Mouse (Mus musculus) hindbrain, embryonic 14.5 days (tissue): ENCODE measurements around the gene Nr1i3. TPM values are rescaled to one million over a fixed set of nuclear protein-coding genes. Genes with fewer than 3 reads are reported as not detected.

Experiments
- ATAC-seq: fragments of 200-750 bp; cut with Nextera tagmentation; 2 replicates; pipeline ENCODE4 v1.8.0; 2017; ENCODE audit warnings: moderate number of reproducible peaks, mild to moderate bottlenecking, moderate TSS enrichment, moderate library complexity; ENCODE audit not compliant: low FRiP score
- DNase-seq: peaks from one replicate; pipeline ENCODE4 v3.0.0-alpha.2; 2015; ENCODE audit warnings: low spot score
- H3K27ac ChIP-seq: fragments of 300-500 bp; sonication (generic); 2 replicates; pipeline ENCODE4 v1.5.1; 2014; ENCODE audit warnings: mild to moderate bottlenecking, moderate library complexity
- H3K27me3 ChIP-seq: fragments of 300-500 bp; sonication (generic); 2 replicates; pipeline ENCODE4 v1.6.1; 2014; ENCODE audit warnings: mild to moderate bottlenecking, low read length, mixed read lengths; ENCODE audit not compliant: control insufficient read depth, insufficient read depth
- H3K36me3 ChIP-seq: fragments of 300-500 bp; sonication (generic); replicated peaks from 2 replicates; pipeline ENCODE4 v1.6.1; 2014; ENCODE audit not compliant: control insufficient read depth, insufficient read depth
- H3K4me1 ChIP-seq: fragments of 300-500 bp; sonication (generic); replicated peaks from 2 replicates; pipeline ENCODE4 v1.6.1; 2014; ENCODE audit warnings: antibody characterized with exemption, low read length, mixed read lengths; ENCODE audit not compliant: control insufficient read depth, insufficient read depth
- H3K4me2 ChIP-seq: fragments of 300-500 bp; sonication (generic); replicated peaks from 2 replicates; pipeline ENCODE4 v1.6.1; 2014; ENCODE audit warnings: mild to moderate bottlenecking, moderate library complexity
- H3K4me3 ChIP-seq: fragments of 300-500 bp; sonication (generic); replicated peaks from 2 replicates; pipeline ENCODE4 v1.5.1; 2014; ENCODE audit warnings: mild to moderate bottlenecking, low read length
- H3K9ac ChIP-seq: fragments of 300-500 bp; sonication (generic); 2 replicates; pipeline ENCODE4 v1.6.1; 2014
- H3K9me3 ChIP-seq: fragments of 300-500 bp; sonication (generic); 2 replicates; pipeline ENCODE4 v1.6.1; 2016; ENCODE audit warnings: low read length; ENCODE audit not compliant: control insufficient read depth
- WGBS: fragments of 180-500 bp; shearing (Covaris S2); extraction: QIAGEN DNeasy Blood & Tissue Kit; methylation state at CpG from one replicate; pipeline ENCODE4 v1.1.7; 2014; 5-methylcytosine and 5-hydroxymethylcytosine counted together
- polyA plus RNA-seq: library from polyadenylated mRNA; unstranded; fragments of >200 nt; fragmentation: Nextera tagmentation; extraction: Ambion mirVana; gene quantifications from 2 replicates; pipeline ENCODE4 v1.2.1, GENCODE M21; 2014

Gene Nr1i3
- polyA plus RNA-seq: 0.21 and 0.50 TPM in 2 replicates

DNA sequence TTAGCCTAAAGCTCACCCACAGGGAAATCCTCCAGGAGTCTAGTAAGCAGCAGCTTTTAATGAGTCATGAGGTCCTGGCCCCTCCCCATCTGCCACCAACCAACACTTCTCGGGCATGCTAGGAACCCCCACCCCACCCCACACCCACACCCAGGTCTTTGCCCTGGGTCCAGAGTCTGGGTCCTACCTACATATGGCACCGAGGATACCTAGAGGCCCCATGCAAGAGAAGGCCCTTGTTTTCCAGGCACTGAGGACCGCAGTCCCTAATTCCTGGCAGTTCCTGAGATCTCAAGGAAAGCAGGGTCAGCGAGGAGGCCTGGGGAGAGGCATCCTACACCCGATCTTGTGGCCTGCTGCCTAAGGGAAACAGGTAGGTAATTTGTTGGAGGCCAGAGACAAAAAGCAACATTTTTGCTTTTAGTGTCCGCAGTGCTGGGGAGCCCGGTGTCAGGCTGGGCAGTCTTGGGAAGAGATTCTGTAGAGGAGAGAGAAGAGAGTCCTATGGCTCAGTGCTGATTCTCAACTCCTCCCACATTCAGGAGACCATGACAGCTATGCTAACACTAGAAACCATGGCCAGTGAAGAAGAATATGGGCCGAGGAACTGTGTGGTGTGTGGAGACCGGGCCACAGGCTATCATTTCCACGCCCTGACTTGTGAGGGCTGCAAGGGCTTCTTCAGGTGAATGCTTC, at the start of gene Nr1i3:
Nr1i3 (plus strand) TSS at position 170 of the 696 bp plus-strand sequence.
- peaks cover 10% of the 10 kb centered on the region; the same call in 1 of the 2 replicates for H3K36me3 ChIP-seq
- no peak within 1 kb of the TSS for H3K9ac ChIP-seq
- ATAC-seq (no peak), DNase-seq (no peak)
- no peaks in the 10 kb centered on the region for H3K27me3 ChIP-seq
- no peak within 1 kb of the TSS for H3K4me3 ChIP-seq
- no peaks in the 10 kb centered on the region for H3K4me1 ChIP-seq
- 72% methylated on average over 10 of the region's 10 CpGs for WGBS
- H3K4me2 ChIP-seq: no peak within 1 kb of the TSS
- H3K27ac ChIP-seq: no peak within 1 kb of the TSS
- no peaks in the 10 kb centered on the region for H3K9me3 ChIP-seq

DNA sequence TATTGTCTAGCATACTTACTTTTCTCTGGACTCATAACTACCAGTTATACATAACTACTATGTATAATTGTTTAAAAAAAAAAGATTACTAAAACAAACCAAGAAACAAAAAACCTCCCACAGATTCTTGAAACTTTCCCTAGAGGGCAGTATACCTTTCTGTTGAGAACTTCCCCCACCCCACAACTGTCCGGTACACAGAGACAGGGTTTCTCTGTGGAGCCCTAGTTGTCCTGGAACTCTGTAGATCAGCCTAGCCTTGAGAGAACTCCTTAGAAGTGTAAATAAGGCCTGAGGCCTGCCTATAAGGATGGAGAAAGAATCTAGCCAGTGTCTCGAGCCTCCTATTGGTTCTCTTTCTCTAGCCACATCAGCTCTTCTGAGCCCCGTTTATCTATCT, 49.5 kb upstream of the Nr1i3 start:
- ATAC-seq (no peak), DNase-seq (no peak)
- Histone ChIP-seq H3K9ac (no peak overlapping the region), H3K4me1 (no peaks in the 10 kb centered on the region), H3K4me2 (no peak overlapping the region), H3K27ac (no peak overlapping the region), H3K9me3 (no peaks in the 10 kb centered on the region), H3K4me3 (no peak overlapping the region), H3K36me3 (no peaks in the 10 kb centered on the region), H3K27me3 (peaks cover 11% of the 10 kb centered on the region)
- WGBS: 36% methylated on average over 3 of the region's 3 CpGs

DNA sequence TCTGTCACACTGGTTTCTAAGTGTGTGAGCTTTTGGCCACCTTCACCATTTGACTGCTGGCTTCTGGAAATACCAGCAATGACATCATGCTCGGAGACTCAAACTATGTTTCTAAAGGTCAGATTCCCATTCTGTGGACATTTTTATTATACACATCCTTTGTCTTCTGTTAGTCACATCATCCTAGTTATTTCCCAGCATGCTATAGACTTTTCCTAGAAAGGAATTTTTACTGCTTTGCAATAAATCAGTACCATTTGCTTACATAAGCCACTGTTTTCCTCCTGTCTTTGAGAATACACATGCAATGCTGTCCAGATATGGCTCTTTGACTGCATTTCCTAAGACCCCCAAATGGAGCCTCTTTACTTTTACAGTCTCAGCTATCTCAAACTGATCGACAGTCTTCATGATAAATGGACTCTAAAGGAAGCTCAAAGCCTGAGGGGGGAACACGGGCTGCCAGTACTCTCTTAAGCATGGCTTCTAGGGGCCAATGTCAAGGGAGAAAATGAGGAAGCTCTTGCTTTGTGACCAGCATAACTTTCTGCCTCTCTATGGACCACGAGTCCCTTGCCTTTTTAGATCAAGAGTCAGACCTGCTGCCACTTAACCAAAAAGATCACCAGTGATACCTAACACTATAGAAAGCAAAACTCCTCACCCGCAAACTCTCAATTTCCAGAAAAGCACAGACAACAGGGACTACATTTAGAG, 48.0 kb upstream of the Nr1i3 start:
- no peaks in the 10 kb centered on the region for H3K27me3 ChIP-seq
- 83% methylated on average over 5 of the region's 5 CpGs for WGBS
- H3K4me1 ChIP-seq: no peaks in the 10 kb centered on the region
- no peaks in the 10 kb centered on the region for H3K36me3 ChIP-seq
- H3K9me3 ChIP-seq: no peaks in the 10 kb centered on the region
- no peak overlapping the region for H3K4me2 ChIP-seq
- no peak for ATAC-seq
- no peak overlapping the region for H3K4me3 ChIP-seq
- H3K9ac ChIP-seq: no peak overlapping the region
- no peak for DNase-seq
- no peak overlapping the region for H3K27ac ChIP-seq

DNA sequence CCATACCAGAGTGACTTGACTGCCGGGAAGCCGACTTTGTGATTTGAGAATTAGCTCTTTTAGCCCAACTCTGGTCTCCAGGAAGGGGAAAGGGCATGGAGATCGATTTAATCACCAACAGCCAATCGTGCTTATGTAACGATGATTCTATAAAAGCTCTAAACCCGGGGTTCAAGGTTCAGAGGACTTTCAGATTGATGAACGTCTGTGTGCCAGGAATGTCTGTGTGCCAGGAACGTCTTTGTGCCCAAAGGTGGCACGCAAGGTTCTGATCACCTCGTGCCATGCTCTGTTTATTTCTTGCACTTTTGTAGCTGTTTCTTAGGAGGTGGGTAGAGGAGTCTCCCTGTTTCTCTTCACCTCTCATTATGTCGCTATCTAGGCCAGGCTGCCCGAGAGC, 44.9 kb upstream of the Nr1i3 start:
- Histone ChIP-seq H3K27me3 (no peaks in the 10 kb centered on the region), H3K27ac (no peak overlapping the region)
- no peak for ATAC-seq

DNA sequence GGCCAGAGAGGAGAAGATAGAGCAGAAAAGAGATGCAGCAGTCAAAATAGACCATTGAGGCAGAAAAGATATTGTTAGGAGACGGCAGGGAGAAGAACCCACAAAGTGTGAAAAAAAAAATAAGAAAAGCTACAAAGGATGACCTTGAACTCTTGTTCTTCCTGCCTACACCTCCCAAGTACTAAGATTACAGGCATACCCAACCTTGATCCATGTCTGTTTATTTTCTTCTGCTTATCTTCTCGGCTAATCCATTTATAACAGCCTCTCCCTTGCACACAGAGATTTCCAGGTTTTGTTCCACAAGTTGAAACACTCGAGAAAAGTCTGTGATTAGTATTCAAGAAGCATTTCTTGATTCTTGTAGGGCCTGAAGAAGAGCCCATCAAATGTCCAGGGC, 43.9 kb upstream of the Nr1i3 start:
- ATAC-seq (no peak), DNase-seq (no peak)
- Histone ChIP-seq H3K27ac (no peak overlapping the region), H3K4me2 (no peak overlapping the region), H3K4me3 (no peak overlapping the region), H3K9me3 (no peaks in the 10 kb centered on the region), H3K4me1 (no peaks in the 10 kb centered on the region), H3K9ac (no peak overlapping the region), H3K27me3 (no peaks in the 10 kb centered on the region), H3K36me3 (no peaks in the 10 kb centered on the region)
- WGBS: 75% methylated on average over 3 of the region's 3 CpGs

More for the DNA sequence above, 44.9 kb upstream of the Nr1i3 start:
- Histone ChIP-seq H3K36me3 (no peaks in the 10 kb centered on the region), H3K9ac (no peak overlapping the region), H3K4me3 (no peak overlapping the region), H3K4me2 (no peak overlapping the region), H3K4me1 (no peaks in the 10 kb centered on the region), H3K9me3 (no peaks in the 10 kb centered on the region)
- WGBS: 90% methylated on average over 12 of the region's 12 CpGs
- no peak for DNase-seq

DNA sequence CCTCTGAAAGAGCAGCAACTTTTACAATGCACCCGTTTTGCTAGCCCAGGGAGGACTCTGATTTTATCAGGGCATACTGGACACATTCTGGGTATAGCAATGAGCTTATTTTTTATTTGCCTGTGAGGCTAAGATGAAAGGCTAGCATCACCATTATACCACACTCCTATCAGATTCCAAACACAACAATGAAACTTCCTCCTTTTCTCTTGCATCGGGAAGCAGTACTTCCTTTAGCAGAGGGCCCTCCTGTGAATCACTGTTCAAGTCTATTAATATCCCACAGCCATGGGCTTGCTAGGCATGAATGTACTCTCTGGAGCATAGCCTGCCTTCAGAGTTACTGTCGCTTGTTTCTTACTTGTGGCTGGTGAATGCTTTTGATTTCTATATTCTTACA, 42.6 kb upstream of the Nr1i3 start:
- Histone ChIP-seq H3K9ac (no peak overlapping the region), H3K4me1 (no peaks in the 10 kb centered on the region), H3K4me2 (no peak overlapping the region), H3K27ac (peak overlapping the region; percentile 32; the same call in 1 of the 2 replicates), H3K36me3 (no peaks in the 10 kb centered on the region), H3K4me3 (no peak overlapping the region), H3K9me3 (no peaks in the 10 kb centered on the region), H3K27me3 (no peaks in the 10 kb centered on the region)
- no peak for DNase-seq
- no peak for ATAC-seq
- 58% methylated on average over 3 of the region's 3 CpGs for WGBS

DNA sequence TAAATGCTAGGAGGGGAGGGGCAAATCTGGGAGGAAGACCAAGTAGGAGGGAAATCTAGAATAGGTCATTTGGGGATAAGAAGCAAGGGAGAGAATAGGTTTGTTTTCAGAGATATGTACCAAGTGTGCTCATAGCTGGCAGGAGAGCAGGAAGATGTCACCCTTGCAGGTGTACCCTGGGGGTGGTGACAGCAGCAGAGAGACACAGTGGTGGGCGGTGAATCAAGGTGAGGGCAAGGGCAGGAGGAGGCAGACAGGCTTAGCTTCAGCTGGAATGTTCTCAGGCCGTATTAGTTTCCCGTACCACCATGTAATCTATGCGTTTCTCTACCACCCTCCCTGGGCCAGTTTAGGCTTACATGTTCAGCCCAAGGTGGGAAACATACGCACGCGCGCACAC, 41.0 kb upstream of the Nr1i3 start:
- no peaks in the 10 kb centered on the region for H3K4me1 ChIP-seq
- no peaks in the 10 kb centered on the region for H3K36me3 ChIP-seq
- H3K4me3 ChIP-seq: no peak overlapping the region
- no peak overlapping the region for H3K9ac ChIP-seq
- no peaks in the 10 kb centered on the region for H3K9me3 ChIP-seq
- DNase-seq: no peak
- H3K27me3 ChIP-seq: no peaks in the 10 kb centered on the region
- H3K4me2 ChIP-seq: no peak overlapping the region
- no peak for ATAC-seq
- WGBS: 94% methylated on average over 8 of the region's 8 CpGs
- no peak overlapping the region for H3K27ac ChIP-seq

DNA sequence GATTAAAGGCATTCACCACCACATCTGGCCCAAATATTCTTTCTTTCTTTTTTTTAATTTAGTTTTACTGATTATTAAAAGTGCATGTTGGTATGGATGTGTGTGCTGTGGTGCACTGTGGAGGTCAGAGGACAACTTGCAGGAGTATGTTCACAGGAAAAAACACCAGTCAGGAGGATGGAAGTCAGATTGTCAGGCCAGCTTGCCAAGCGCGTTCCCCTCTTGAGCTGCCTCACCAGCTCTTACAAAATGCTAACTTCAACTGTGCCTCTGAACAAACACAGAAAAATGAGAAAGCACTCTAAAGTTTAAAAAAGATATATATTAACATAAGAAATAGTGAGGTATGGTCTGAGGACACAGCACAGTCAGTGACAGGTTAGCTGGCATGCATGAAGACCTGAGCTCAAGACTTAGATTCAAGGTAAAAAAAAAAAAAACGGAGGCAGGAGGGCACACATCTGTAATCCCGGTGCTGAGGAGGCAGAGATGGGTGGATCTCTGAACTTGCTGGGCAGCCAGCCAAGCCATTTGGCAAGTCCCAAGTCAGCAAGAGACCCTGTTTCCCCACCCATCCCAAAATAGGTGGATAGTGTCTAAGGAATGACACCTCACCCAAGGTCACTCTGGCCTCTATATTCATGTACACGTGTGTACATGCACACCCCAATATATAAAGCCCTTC, 34.1 kb upstream of the Nr1i3 start:
- Histone ChIP-seq H3K9me3 (no peaks in the 10 kb centered on the region), H3K27ac (no peak overlapping the region), H3K36me3 (no peaks in the 10 kb centered on the region), H3K4me3 (no peak overlapping the region), H3K9ac (no peak overlapping the region), H3K4me1 (no peaks in the 10 kb centered on the region), H3K4me2 (no peak overlapping the region), H3K27me3 (no peaks in the 10 kb centered on the region)
- DNase-seq: no peak
- WGBS: 86% methylated on average over 5 of the region's 5 CpGs
- no peak for ATAC-seq

DNA sequence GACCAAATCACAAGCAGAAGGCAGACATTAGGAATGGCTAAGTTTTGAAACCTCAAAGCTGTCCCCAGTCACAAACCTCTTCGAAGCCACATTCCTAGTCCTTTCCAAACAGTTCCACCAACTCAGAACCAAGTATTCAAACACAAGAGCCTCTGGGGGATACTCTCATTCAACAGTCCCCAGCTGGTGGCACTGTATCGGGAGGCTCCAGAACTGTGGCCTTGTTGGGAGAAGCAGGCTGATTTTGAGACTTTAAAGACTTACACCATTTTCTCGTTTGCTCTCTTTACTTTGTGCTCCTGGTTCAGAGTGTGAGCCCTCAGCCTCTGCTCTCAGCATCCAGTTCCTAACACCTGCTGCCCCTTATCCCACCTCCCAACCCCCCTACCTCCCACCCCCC, 30.7 kb upstream of the Nr1i3 start:
- 76% methylated on average over 3 of the region's 3 CpGs for WGBS

More for the DNA sequence above, 30.7 kb upstream of the Nr1i3 start:
- Histone ChIP-seq H3K27ac (no peak overlapping the region), H3K27me3 (no peaks in the 10 kb centered on the region), H3K4me1 (0 out of 2 replicates have a peak, but pooled peaks cover under 1% of the 10 kb centered on the region), H3K4me2 (no peak overlapping the region), H3K36me3 (no peaks in the 10 kb centered on the region), H3K4me3 (no peak overlapping the region), H3K9ac (no peak overlapping the region), H3K9me3 (no peaks in the 10 kb centered on the region)
- DNase-seq: no peak
- no peak for ATAC-seq
